Mouse (Mus musculus): ENCODE measurements at regions not wholly inside any gene's neighbourhood (a gene's known extent, or its start where the extent isn't known, plus 50 kb on each side); places are given as distances from the start of the nearest gene placed in this dataset.
A peak's percentile ranks its signal among the peaks of the same experiment; 100 is the strongest.

GRCm38 (mm10) chr3:35088241-35089080 lies 438.3 kb downstream of the Sox2 start:
- peaks cover 74% of the 10 kb centered on the region for H3K4me1 ChIP-seq
- no peaks in the 10 kb centered on the region for H3K36me3 ChIP-seq (ENCODE audit: poor library complexity, severe bottlenecking)
- H3K9me3 ChIP-seq (replicated peaks) = no peaks in the 10 kb centered on the region
- peak overlapping the region; percentile 88 for H3K27ac ChIP-seq
- no peak overlapping the region for H3K4me3 ChIP-seq
- H3K4me2 ChIP-seq = peak overlapping the region; percentile 17; the same call in 1 of the 2 replicates
- ATAC-seq = peak; percentile 73
- H3K9ac ChIP-seq = no peak overlapping the region; the same call in 1 of the 2 replicates
- WGBS = 2% methylated on average over 19 of the region's 19 CpGs
- no peaks in the 10 kb centered on the region for H3K27me3 ChIP-seq

GRCm38 (mm10) chr3:35090496-35091133 lies 440.4 kb downstream of the Sox2 start:
- peaks cover 54% of the 10 kb centered on the region for H3K4me1 ChIP-seq

GRCm38 (mm10) chr3:35093001-35093400 lies 442.8 kb downstream of the Sox2 start:
- WGBS = 92% methylated on average over 9 of the region's 9 CpGs

More at GRCm38 (mm10) chr3:35090496-35091133, 440.4 kb downstream of the Sox2 start:
- no peak overlapping the region for H3K4me3 ChIP-seq
- 20% methylated on average over 5 of the region's 5 CpGs for WGBS
- H3K4me2 ChIP-seq = no peak overlapping the region
- peak overlapping the region; percentile 64 for H3K27ac ChIP-seq
- ATAC-seq = peak; percentile 55
- H3K27me3 ChIP-seq = no peaks in the 10 kb centered on the region
- H3K9me3 ChIP-seq (replicated peaks) = no peaks in the 10 kb centered on the region
- no peaks in the 10 kb centered on the region for H3K36me3 ChIP-seq (ENCODE audit: poor library complexity, severe bottlenecking)
- no peak overlapping the region for H3K9ac ChIP-seq

GRCm38 (mm10) chr3:35095221-35095620 lies 445.0 kb downstream of the Sox2 start:
- no peak overlapping the region for H3K9ac ChIP-seq
- 94% methylated on average over 8 of the region's 8 CpGs for WGBS
- no peak for ATAC-seq

More at GRCm38 (mm10) chr3:35093001-35093400, 442.8 kb downstream of the Sox2 start:
- Histone ChIP-seq H3K9me3 (replicated peaks) (no peaks in the 10 kb centered on the region), H3K27me3 (no peaks in the 10 kb centered on the region), H3K9ac (no peak overlapping the region), H3K36me3 (ENCODE audit: poor library complexity, severe bottlenecking) (no peaks in the 10 kb centered on the region), H3K4me1 (peaks cover 31% of the 10 kb centered on the region), H3K4me2 (no peak overlapping the region), H3K4me3 (no peak overlapping the region), H3K27ac (no peak overlapping the region)
- no peak for ATAC-seq

GRCm38 (mm10) chr3:35096381-35096780 lies 446.2 kb downstream of the Sox2 start:
- Histone ChIP-seq H3K9ac (no peak overlapping the region), H3K4me2 (no peak overlapping the region), H3K27ac (no peak overlapping the region), H3K4me3 (no peak overlapping the region), H3K9me3 (replicated peaks) (no peaks in the 10 kb centered on the region), H3K4me1 (peaks cover 21% of the 10 kb centered on the region), H3K27me3 (no peaks in the 10 kb centered on the region), H3K36me3 (ENCODE audit: poor library complexity, severe bottlenecking) (no peaks in the 10 kb centered on the region)
- WGBS = 84% methylated on average over 5 of the region's 5 CpGs
- ATAC-seq = no peak

More at GRCm38 (mm10) chr3:35095221-35095620, 445.0 kb downstream of the Sox2 start:
- Histone ChIP-seq H3K36me3 (ENCODE audit: poor library complexity, severe bottlenecking) (no peaks in the 10 kb centered on the region), H3K9me3 (replicated peaks) (no peaks in the 10 kb centered on the region), H3K4me2 (no peak overlapping the region), H3K27me3 (no peaks in the 10 kb centered on the region), H3K27ac (no peak overlapping the region), H3K4me3 (no peak overlapping the region), H3K4me1 (peaks cover 20% of the 10 kb centered on the region)

- Histone ChIP-seq H3K27ac (no peak overlapping the region), H3K27me3 (no peaks in the 10 kb centered on the region), H3K4me2 (no peak overlapping the region), H3K36me3 (ENCODE audit: poor library complexity, severe bottlenecking) (no peaks in the 10 kb centered on the region), H3K9ac (no peak overlapping the region), H3K9me3 (replicated peaks) (no peaks in the 10 kb centered on the region), H3K4me1 (peaks cover 35% of the 10 kb centered on the region), H3K4me3 (no peak overlapping the region)
- no peak for ATAC-seq
- WGBS = 85% methylated on average over 6 of the region's 6 CpGs
Observed at GRCm38 (mm10) chr3:35097766-35098165, 447.6 kb downstream of the Sox2 start.

GRCm38 (mm10) chr3:35099226-35099625 lies 449.0 kb downstream of the Sox2 start:
- no peak for ATAC-seq
- no peak overlapping the region for H3K27ac ChIP-seq
- no peaks in the 10 kb centered on the region for H3K36me3 ChIP-seq (ENCODE audit: poor library complexity, severe bottlenecking)
- H3K9ac ChIP-seq = no peak overlapping the region
- no peak overlapping the region for H3K4me2 ChIP-seq
- H3K27me3 ChIP-seq = no peaks in the 10 kb centered on the region
- H3K9me3 ChIP-seq (replicated peaks) = no peaks in the 10 kb centered on the region
- 57% methylated on average over 3 of the region's 3 CpGs for WGBS
- no peak overlapping the region for H3K4me3 ChIP-seq
- H3K4me1 ChIP-seq = peaks cover 44% of the 10 kb centered on the region

- H3K27ac ChIP-seq = no peak overlapping the region
- no peak overlapping the region for H3K9ac ChIP-seq
- no peaks in the 10 kb centered on the region for H3K27me3 ChIP-seq
- peaks cover 47% of the 10 kb centered on the region for H3K4me1 ChIP-seq
- 66% methylated on average over 10 of the region's 10 CpGs for WGBS
- no peaks in the 10 kb centered on the region for H3K36me3 ChIP-seq (ENCODE audit: poor library complexity, severe bottlenecking)
- H3K4me3 ChIP-seq = no peak overlapping the region
- no peak for ATAC-seq
- no peak overlapping the region for H3K4me2 ChIP-seq
- H3K9me3 ChIP-seq (replicated peaks) = no peaks in the 10 kb centered on the region
Observed at GRCm38 (mm10) chr3:35099876-35100420, 449.7 kb downstream of the Sox2 start.

- Histone ChIP-seq H3K27ac (no peak overlapping the region), H3K4me2 (no peak overlapping the region), H3K9me3 (replicated peaks) (no peaks in the 10 kb centered on the region), H3K4me1 (peaks cover 57% of the 10 kb centered on the region), H3K4me3 (no peak overlapping the region), H3K27me3 (no peaks in the 10 kb centered on the region), H3K9ac (no peak overlapping the region), H3K36me3 (ENCODE audit: poor library complexity, severe bottlenecking) (no peaks in the 10 kb centered on the region)
- WGBS = 79% methylated on average over 8 of the region's 8 CpGs
- ATAC-seq = no peak
Observed at GRCm38 (mm10) chr3:35101286-35101685, 451.1 kb downstream of the Sox2 start.

- H3K27me3 ChIP-seq = no peaks in the 10 kb centered on the region
- H3K27ac ChIP-seq = peak overlapping the region; percentile 69
- no peak overlapping the region for H3K4me3 ChIP-seq
- H3K9me3 ChIP-seq (replicated peaks) = no peaks in the 10 kb centered on the region
- H3K4me1 ChIP-seq = peaks cover 57% of the 10 kb centered on the region
- WGBS = 36% methylated on average over 5 of the region's 5 CpGs
- H3K9ac ChIP-seq = no peak overlapping the region
- no peaks in the 10 kb centered on the region for H3K36me3 ChIP-seq (ENCODE audit: poor library complexity, severe bottlenecking)
- H3K4me2 ChIP-seq = no peak overlapping the region
- no peak for ATAC-seq
Observed at GRCm38 (mm10) chr3:35101951-35102350, 451.7 kb downstream of the Sox2 start.

- Histone ChIP-seq H3K4me2 (peak overlapping the region; percentile 32), H3K27me3 (no peaks in the 10 kb centered on the region), H3K9ac (peak overlapping the region; percentile 51), H3K36me3 (ENCODE audit: poor library complexity, severe bottlenecking) (no peaks in the 10 kb centered on the region), H3K4me3 (no peak overlapping the region), H3K4me1 (peaks cover 57% of the 10 kb centered on the region), H3K27ac (peak overlapping the region; percentile 69), H3K9me3 (replicated peaks) (no peaks in the 10 kb centered on the region)
- WGBS = 8% methylated on average over 13 of the region's 13 CpGs
- peak; percentile 81 for ATAC-seq
Observed at GRCm38 (mm10) chr3:35102715-35103591, 452.7 kb downstream of the Sox2 start.
